Mouse (Mus musculus): ENCODE results near the gene Cfap65.

GRCm38 (mm10) chr1:74900341-74901285 is 34.8 kb downstream of the Cfap65 start:
- no peak for TF ChIP-seq POLR2A (IDR thresholded peaks at IDR 0.05; ENCODE audit: borderline replicate concordance, low read depth, low read length)
- TF ChIP-seq CTCF (IDR thresholded peaks at IDR 0.05; ENCODE audit: low read depth, low read length), result no peak

Measured in bone marrow macrophage, adult 2 months (primary cell).